Mouse (Mus musculus) MEL (cell line): ENCODE measurements around the gene Kank1. TPM values are rescaled to one million over a fixed set of nuclear protein-coding genes. Genes with fewer than 3 reads are reported as not detected.

Source experiments
- DNase-seq: peaks from one replicate; pipeline ENCODE4 v3.0.0; 2011; ENCODE audit warnings: low read depth, low spot score
- H3K27ac ChIP-seq: 2 replicates; pipeline ENCODE4 v1.5.1; 2012; ENCODE audit warnings: low read depth, mild to moderate bottlenecking, control low read depth, low read length, moderate library complexity; ENCODE audit not compliant: control insufficient read depth
- H3K27me3 ChIP-seq, 2 experiments: fragments of 150-350 bp in 1 of 2; sonication (generic) in 1 of 2; 2 replicates each; pipeline ENCODE4 v1.6.1; 2012; ENCODE audit warnings: low read length in 2 of 2, mild to moderate bottlenecking in 2 of 2, improper control_type of control experiment in 1 of 2, moderate library complexity in 1 of 2; ENCODE audit not compliant: insufficient read depth in 2 of 2, control insufficient read depth in 1 of 2
- H3K36me3 ChIP-seq, 2 experiments: 2 replicates each; pipeline ENCODE4 v1.6.1; 2012 to 2014; ENCODE audit warnings: low read length in 2 of 2, improper control_type of control experiment in 1 of 2, inconsistent platforms in 1 of 2, mild to moderate bottlenecking in 1 of 2; ENCODE audit not compliant: insufficient read depth in 2 of 2, control insufficient read depth in 1 of 2
- H3K4me1 ChIP-seq, 2 experiments: fragments of 150-350 bp in 1 of 2; sonication (generic) in 1 of 2; 2 replicates each; pipeline ENCODE4 v1.6.1; 2012; ENCODE audit warnings: low read length in 2 of 2, improper control_type of control experiment in 1 of 2, mild to moderate bottlenecking in 1 of 2; ENCODE audit not compliant: insufficient read depth in 2 of 2, control insufficient read depth in 1 of 2
- H3K4me3 ChIP-seq, 2 experiments: fragments of 150-350 bp in 1 of 2; sonication (generic) in 1 of 2; 2 replicates each; pipeline ENCODE4 v1.5.1; 2012; ENCODE audit warnings: low read depth in 2 of 2, low read length in 2 of 2, mild to moderate bottlenecking in 2 of 2, moderate library complexity in 2 of 2, control low read depth in 1 of 2, improper control_type of control experiment in 1 of 2; ENCODE audit not compliant: control insufficient read depth in 1 of 2, insufficient read depth in 1 of 2
- H3K79me2 ChIP-seq: 2 replicates; pipeline ENCODE4 v1.6.1; 2012; ENCODE audit warnings: mild to moderate bottlenecking, low read length, moderate library complexity; ENCODE audit not compliant: control insufficient read depth, poor library complexity, insufficient read depth
- H3K9ac ChIP-seq: 2 replicates; pipeline ENCODE4 v1.6.1; 2012; ENCODE audit warnings: low read depth, mild to moderate bottlenecking, control low read depth, low read length, moderate library complexity; ENCODE audit not compliant: control insufficient read depth, poor library complexity, severe bottlenecking
- H3K9me3 ChIP-seq: fragments of 150-350 bp; sonication (generic); replicated peaks from 2 replicates; pipeline ENCODE4 v1.6.1; 2012; ENCODE audit warnings: mild to moderate bottlenecking, low read length, improper control_type of control experiment, moderate library complexity; ENCODE audit not compliant: insufficient read depth
- CHD1 ChIP-seq: IDR thresholded peaks from 2 replicates; pipeline ENCODE4 v1.6.1; 2012; ENCODE audit warnings: low read depth, mild to moderate bottlenecking, inconsistent platforms, low read length, improper control_type of control experiment
- EP300 ChIP-seq, 2 experiments: IDR thresholded peaks; 2 replicates each; pipeline ENCODE4 v1.6.1; 2011; ENCODE audit warnings: improper control_type of control experiment in 2 of 2, low read length in 2 of 2, low read depth in 1 of 2, mild to moderate bottlenecking in 1 of 2
- GATA1 ChIP-seq: IDR thresholded peaks from 2 replicates; pipeline ENCODE4 v1.6.1; 2011; ENCODE audit warnings: low read depth, low read length, improper control_type of control experiment
- JUND ChIP-seq: IDR thresholded peaks from 2 replicates; pipeline ENCODE4 v1.6.1; 2011; ENCODE audit warnings: low read depth, mild to moderate bottlenecking, improper control_type of control experiment, low read length
- MAX ChIP-seq: IDR thresholded peaks from 2 replicates; pipeline ENCODE4 v1.6.1; 2011; ENCODE audit warnings: low read length, improper control_type of control experiment
- MAZ ChIP-seq: IDR thresholded peaks from 2 replicates; pipeline ENCODE4 v1.6.1; 2012; ENCODE audit warnings: low read depth, mild to moderate bottlenecking, inconsistent platforms, low read length, improper control_type of control experiment
- MEF2A ChIP-seq: IDR thresholded peaks from 2 replicates; pipeline ENCODE4 v1.6.1; 2014; ENCODE audit warnings: low read depth, mild to moderate bottlenecking, inconsistent platforms, low read length, improper control_type of control experiment; ENCODE audit not compliant: poor library complexity, insufficient replicate concordance, severe bottlenecking; ENCODE audit errors: extremely low read depth
- MYB ChIP-seq: IDR thresholded peaks from 2 replicates; pipeline ENCODE4 v1.6.1; 2011; ENCODE audit warnings: mild to moderate bottlenecking, low read depth, low read length, improper control_type of control experiment
- MYC ChIP-seq: IDR thresholded peaks from 2 replicates; pipeline ENCODE4 v1.6.1; 2011; ENCODE audit warnings: low read depth, mild to moderate bottlenecking, low read length, improper control_type of control experiment, moderate library complexity
- NELFE ChIP-seq: IDR thresholded peaks from 2 replicates; pipeline ENCODE4 v1.6.1; 2011; ENCODE audit warnings: low read depth, low read length, improper control_type of control experiment
- NRF1 ChIP-seq: IDR thresholded peaks from 2 replicates; pipeline ENCODE4 v1.6.1; 2014; ENCODE audit warnings: low read depth, mild to moderate bottlenecking, inconsistent platforms, low read length, improper control_type of control experiment, moderate library complexity; ENCODE audit not compliant: poor library complexity, insufficient read depth, severe bottlenecking
- POLR2AphosphoS5 ChIP-seq: IDR thresholded peaks from 2 replicates; pipeline ENCODE4 v1.6.1; 2012; ENCODE audit warnings: low read depth, borderline replicate concordance, mild to moderate bottlenecking, inconsistent platforms, low read length, moderate library complexity, mixed read lengths
- RAD21 ChIP-seq: IDR thresholded peaks from 2 replicates; pipeline ENCODE4 v1.6.1; 2011; ENCODE audit warnings: mild to moderate bottlenecking, low read depth, low read length, improper control_type of control experiment
- RCOR1 ChIP-seq: IDR thresholded peaks from 2 replicates; pipeline ENCODE4 v1.6.1; 2012; ENCODE audit warnings: low read depth, mild to moderate bottlenecking, inconsistent platforms, low read length, improper control_type of control experiment
- SIN3A ChIP-seq: IDR thresholded peaks from 2 replicates; pipeline ENCODE4 v1.6.1; 2012; ENCODE audit warnings: low read length, improper control_type of control experiment, inconsistent platforms
- SMC3 ChIP-seq: IDR thresholded peaks from 2 replicates; pipeline ENCODE4 v1.6.1; 2011; ENCODE audit warnings: low read depth, low read length, improper control_type of control experiment
- TCF12 ChIP-seq: IDR thresholded peaks from 2 replicates; pipeline ENCODE4 v1.6.1; 2014; ENCODE audit warnings: low read depth, mild to moderate bottlenecking, inconsistent platforms, low read length, improper control_type of control experiment, moderate library complexity
- USF1 ChIP-seq: IDR thresholded peaks from 2 replicates; pipeline ENCODE4 v1.6.1; 2014; ENCODE audit warnings: low read depth, mild to moderate bottlenecking, inconsistent platforms, low read length, improper control_type of control experiment, moderate library complexity
- USF2 ChIP-seq, 2 experiments: IDR thresholded peaks; 2 replicates each; pipeline ENCODE4 v1.6.1; 2011 to 2012; ENCODE audit warnings: improper control_type of control experiment in 2 of 2, low read length in 2 of 2, borderline replicate concordance in 1 of 2, inconsistent platforms in 1 of 2, low read depth in 1 of 2, mild to moderate bottlenecking in 1 of 2; ENCODE audit not compliant: insufficient read depth in 1 of 2
- ZC3H11A ChIP-seq: IDR thresholded peaks from 2 replicates; pipeline ENCODE4 v1.6.1; 2012; ENCODE audit warnings: low read depth, mild to moderate bottlenecking, inconsistent platforms, low read length, improper control_type of control experiment
- ZKSCAN1 ChIP-seq: IDR thresholded peaks from 2 replicates; pipeline ENCODE4 v1.6.1; 2012; ENCODE audit warnings: low read depth, mild to moderate bottlenecking, inconsistent platforms, low read length, improper control_type of control experiment, moderate library complexity
- ZNF384 ChIP-seq: IDR thresholded peaks from 2 replicates; pipeline ENCODE4 v1.6.1; 2012; ENCODE audit warnings: low read depth, mild to moderate bottlenecking, inconsistent platforms, low read length, improper control_type of control experiment
- polyA plus RNA-seq, 2 experiments: library from polyadenylated mRNA; stranded (reverse) in 1 of 2; unstranded in 1 of 2; fragments of >175 nt in 1 of 2; fragments of >200 nt in 1 of 2; gene quantifications; 2 replicates each; pipeline versions ENCODE4 v1.2.1 to v1.2.4; 2012; ENCODE audit warnings: low replicate concordance in 2 of 2, low read depth in 1 of 2; ENCODE audit not compliant: insufficient read length in 2 of 2, insufficient read depth in 1 of 2, missing spikeins in 1 of 2
- total RNA-seq: library from RNA; depleted of rRNA; stranded (reverse); fragments of 300-350 nt; gene quantifications from 2 replicates; pipeline ENCODE4 v1.2.3, GENCODE M21; 2012

The Kank1 gene
- total and polyA plus RNA-seq, 3 experiments, result not detected

GRCm38 (mm10) chr19:25406481-25407184 is 169.9 kb downstream of the Kank1 start (continued):
- TF ChIP-seq NRF1 (no peak), USF1 (no peak), CHD1 (no peak)

DNA sequence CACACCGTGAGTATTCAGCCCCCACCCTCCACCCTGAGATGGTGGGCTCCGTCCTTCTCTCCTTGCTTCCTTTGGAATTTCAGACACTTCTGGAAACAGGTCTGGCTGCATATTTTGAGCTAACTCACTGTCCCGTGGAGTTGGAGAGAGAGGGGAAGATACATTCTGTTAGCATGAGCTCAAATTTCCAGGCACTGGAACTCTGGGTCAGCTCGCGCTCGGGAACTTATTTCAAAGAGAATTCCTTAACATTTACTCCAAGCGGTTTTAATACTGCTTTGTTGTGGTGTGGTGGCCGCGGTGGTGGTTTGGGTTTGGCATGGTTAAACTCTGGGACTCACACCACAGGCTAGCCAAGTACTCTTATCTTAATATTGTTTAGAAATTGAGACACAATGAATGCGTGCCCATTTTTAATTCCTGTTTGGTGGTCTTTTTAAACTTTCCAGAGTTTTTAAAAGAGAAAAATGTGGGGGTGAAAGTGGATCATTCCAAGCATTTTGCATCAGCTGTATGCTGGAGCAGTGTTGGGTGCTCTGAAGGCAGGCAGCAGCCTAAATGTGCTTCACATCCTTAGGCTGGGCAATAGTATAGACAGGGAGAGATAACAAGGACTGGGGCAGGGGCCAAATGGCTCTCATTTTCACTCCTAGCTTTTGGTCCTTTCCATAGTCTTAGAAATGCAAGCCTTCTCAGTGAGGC is 170.6 kb downstream of the Kank1 start:
- no peak overlapping the region for H3K4me3 ChIP-seq

GRCm38 (mm10) chr19:25407887-25408236 is 171.1 kb downstream of the Kank1 start:
- no peaks in the 10 kb centered on the region for H3K4me1 ChIP-seq
- no peak overlapping the region for H3K27ac ChIP-seq
- no peak overlapping the region for H3K9ac ChIP-seq
- no peaks in the 10 kb centered on the region for H3K27me3 ChIP-seq
- no peaks in the 10 kb centered on the region for H3K79me2 ChIP-seq
- no peak for DNase-seq
- no peak overlapping the region for H3K4me3 ChIP-seq
- H3K36me3 ChIP-seq, result no peaks in the 10 kb centered on the region
- no peaks in the 10 kb centered on the region for H3K9me3 ChIP-seq
- TF ChIP-seq MEF2A, result no peak
- no peak for TF ChIP-seq JUND
- no peak for TF ChIP-seq POLR2AphosphoS5
- TF ChIP-seq NELFE, result no peak
- TF ChIP-seq RAD21, result no peak
- no peak for TF ChIP-seq SMC3
- no peak for TF ChIP-seq MAX
- TF ChIP-seq ZNF384, result no peak
- no peak for TF ChIP-seq TCF12
- TF ChIP-seq ZKSCAN1, result no peak
- TF ChIP-seq MAZ, result no peak
- TF ChIP-seq SIN3A, result no peak
- TF ChIP-seq MYC, result no peak

More for the DNA sequence above, 170.6 kb downstream of the Kank1 start:
- TF ChIP-seq MYB (no peak), EP300 (IDR thresholded peaks at IDR 0.05; ENCODE audit: low read depth in 1 of 2, low read length in 2 of 2) (no peak), MAZ (no peak), RCOR1 (no peak), USF2 (IDR thresholded peaks at IDR 0.05; ENCODE audit: borderline replicate concordance in 1 of 2, insufficient read depth in 1 of 2, low read depth in 1 of 2, low read length in 2 of 2) (no peak), NELFE (no peak), MEF2A (no peak), TCF12 (no peak), GATA1 (no peak), ZC3H11A (no peak), MAX (no peak), SMC3 (no peak), JUND (no peak), SIN3A (no peak)
- Histone ChIP-seq H3K9ac (no peak overlapping the region), H3K27me3 (no peaks in the 10 kb centered on the region), H3K79me2 (no peaks in the 10 kb centered on the region), H3K9me3 (no peaks in the 10 kb centered on the region), H3K4me1 (no peaks in the 10 kb centered on the region), H3K36me3 (no peaks in the 10 kb centered on the region), H3K27ac (no peak overlapping the region)
- no peak for DNase-seq
